Mouse (Mus musculus): Measurements from ENCODE around the gene Rab11b.

DNA sequence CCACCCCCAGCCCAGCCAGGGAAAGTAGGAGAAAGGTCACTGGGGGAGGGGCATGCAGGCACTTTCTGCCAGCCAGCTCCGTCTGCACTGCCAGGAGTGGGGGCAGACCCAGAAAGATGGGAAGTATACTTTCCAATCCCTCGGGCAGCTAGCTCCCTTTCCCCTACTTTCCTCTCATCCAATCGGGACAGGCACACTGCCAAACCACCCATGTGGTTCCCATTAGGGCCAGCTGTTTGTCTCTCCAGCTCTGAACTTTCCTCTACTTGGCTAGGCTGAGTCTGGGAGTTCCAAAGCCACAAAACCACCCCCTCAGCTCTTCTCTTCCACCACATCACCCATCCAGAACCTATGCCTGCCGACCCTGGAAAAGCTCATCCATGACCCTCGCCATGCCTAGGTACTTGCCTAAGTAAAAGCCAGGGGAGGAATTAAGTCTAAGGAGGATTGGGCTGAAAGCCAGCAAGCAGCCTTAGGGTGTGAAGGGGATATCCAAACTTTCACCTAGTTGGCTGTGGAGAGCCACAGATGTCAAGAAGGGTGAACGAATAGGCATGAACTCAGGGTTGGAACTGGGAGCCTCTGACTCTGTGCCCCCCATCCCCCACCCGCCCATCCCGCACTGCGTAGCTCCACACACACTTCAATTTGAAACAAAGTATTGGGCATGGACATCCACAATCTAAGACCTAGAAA is 19.1 kb upstream of the Rab11b start:
- TF ChIP-seq CTCF (IDR thresholded peaks at IDR 0.05; ENCODE audit: extremely low read depth, insufficient read depth, insufficient read length, insufficient replicate concordance) (no peak), POLR2A (IDR thresholded peaks at IDR 0.05; ENCODE audit: low read depth, low read length) (no peak)
